Mouse (Mus musculus): ENCODE data around the gene 0610030E20Rik. TPM values are rescaled to one million over a fixed set of nuclear protein-coding genes. Genes with fewer than 3 reads are reported as not detected.

The 0610030E20Rik gene
- total RNA-seq, 2 experiments from 2014 or later: 13.4 to 13.9 TPM

DNA sequence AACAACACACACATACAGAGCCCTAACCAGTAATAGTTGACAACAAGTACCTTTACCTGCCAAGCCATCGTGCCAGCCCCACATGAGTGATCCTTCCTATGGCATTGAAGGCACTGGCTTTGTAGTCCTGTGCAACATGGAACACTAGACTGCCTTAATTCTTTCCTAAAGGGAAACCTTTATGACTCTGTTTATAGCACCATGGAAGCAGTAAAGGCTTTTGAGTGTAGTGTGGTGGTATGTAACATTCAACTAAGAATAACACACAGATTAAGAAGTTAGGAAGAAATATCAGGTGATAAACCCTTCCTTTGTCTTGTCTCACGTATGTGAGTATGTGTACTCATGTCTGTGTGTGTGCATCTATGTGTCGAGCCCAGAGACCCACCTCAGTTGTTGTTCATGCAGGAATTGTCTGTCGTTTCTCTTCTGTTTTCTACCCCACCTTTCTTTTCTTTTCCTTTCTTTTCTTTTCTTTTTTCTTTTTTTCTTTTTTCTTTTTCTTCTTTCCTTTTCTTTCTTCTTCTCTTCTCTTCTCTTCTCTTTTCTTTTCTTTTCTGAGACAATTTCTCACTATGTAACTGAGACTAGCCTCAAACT is 19.8 kb downstream of the 0610030E20Rik start, which contains the start of gene Rnf181:
TSS of gene Rnf181 (minus strand) at position 113 of the 600 bp plus-strand sequence.
- no peak for DNase-seq
- intact Hi-C loops (cut with DNase I): no loop called here

DNA sequence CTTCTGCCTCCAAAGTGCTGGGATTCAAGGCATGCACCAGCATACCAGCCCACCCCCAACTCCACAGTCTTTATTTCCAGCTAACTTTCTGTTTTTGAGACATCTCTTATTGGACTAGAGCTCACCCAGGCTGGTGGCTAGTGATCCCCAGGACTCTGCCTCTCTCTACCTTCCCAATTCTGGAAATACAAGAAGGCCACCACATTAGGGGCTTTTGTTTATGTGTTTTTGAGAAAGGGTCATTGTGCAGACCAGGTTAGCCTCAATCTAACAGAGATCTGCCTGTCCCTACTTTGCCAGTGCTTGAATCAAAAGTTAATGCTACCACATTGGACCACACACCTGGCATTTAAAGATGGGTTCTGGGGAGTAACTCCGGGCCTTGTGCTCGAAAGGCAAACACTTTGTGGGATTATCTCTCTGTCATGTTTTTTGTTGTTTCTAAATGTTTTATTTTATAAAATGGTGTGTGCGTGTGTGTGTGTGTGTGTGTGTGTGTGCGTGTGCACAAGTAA is 20.4 kb downstream of the 0610030E20Rik start:
- intact Hi-C loops (cut with DNase I): no loop called here
- DNase-seq: no peak

DNA sequence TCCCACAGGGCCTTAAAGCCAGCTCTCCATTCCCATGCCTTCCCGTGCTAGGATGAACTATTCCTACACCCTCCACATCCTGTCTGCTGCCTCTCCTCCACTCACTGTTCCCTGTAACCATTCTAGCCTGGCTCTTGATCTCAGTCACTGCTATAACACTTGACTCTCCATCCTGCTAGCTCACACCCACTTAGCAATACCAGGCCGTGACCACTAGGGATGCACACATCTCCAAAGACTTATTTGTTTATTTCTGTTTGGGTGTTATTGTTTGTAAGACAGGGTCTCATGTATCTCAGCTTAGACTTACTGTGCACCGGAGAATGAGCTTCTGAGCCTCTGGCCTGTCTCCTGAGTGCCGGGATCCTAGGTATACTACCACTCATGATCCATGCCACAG is 22.4 kb downstream of the 0610030E20Rik start:
- no peak for DNase-seq
- intact Hi-C loops (cut with DNase I): no loop called here

DNA sequence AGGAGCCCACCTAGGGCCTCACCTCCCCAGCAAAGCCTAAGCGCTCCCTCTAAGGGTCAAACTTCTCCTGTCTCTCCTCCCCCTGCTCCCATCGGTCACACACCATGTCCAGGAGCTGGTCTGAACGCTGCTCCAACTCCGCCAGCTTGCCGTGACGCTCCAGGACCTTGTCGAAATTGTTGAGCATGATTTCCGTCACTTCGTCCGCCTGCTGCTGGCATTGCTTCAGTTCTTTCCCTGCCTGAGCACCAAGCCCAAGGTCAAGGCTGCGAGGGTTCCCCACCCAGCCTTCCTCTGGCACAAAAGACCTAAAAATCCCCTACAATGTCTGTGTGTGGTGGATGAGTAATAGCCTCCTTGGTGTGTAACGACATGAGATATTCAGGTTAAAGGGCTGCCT is 23.0 kb downstream of the 0610030E20Rik start:
- intact Hi-C loops (cut with DNase I): no loop called here
- peak in 1 of 2 experiments; percentile 32 for DNase-seq

DNA sequence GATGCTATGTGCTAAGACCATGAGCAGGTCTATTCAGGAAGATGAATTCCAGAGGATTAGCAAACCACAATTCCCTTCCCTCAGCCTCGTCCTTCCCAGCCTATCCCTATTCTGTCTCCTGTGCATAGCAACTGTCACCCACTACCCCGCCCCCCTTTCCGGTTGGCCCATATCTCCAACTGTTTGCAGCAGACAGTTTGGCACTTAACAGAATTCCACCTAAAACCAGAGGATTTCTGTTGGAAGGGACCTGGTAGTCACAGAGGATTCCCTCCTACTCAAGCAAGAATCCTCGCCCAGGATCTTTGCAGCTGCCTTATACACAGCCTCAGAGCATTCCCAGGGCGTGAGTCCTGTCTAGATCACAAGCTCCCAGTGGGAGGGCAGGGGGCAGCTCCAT is 24.0 kb downstream of the 0610030E20Rik start:
- DNase-seq: peak; percentile 58 to 68
- intact Hi-C loops (cut with DNase I): no loop called here

DNA sequence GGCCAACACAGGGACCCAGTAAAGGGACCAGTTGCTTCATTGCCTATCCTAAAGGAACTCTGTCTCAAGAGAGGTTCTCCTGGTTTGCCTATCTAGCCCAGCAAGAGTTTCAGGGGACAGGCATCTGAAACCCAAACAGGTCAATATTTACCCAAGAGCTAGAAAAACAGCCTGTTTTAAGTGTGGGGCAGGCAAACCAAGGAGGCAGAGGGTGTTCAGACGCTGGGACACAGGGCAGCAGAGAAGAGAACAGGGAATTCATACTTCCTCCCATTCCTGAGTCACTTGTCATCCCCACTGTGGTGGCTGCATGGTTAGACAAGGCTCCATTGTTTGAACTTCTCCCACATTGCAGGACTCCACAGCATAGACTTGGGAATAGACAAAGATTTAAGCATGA is 24.5 kb downstream of the 0610030E20Rik start:
- intact Hi-C loops (cut with DNase I): no loop called here
- no peak for DNase-seq

DNA sequence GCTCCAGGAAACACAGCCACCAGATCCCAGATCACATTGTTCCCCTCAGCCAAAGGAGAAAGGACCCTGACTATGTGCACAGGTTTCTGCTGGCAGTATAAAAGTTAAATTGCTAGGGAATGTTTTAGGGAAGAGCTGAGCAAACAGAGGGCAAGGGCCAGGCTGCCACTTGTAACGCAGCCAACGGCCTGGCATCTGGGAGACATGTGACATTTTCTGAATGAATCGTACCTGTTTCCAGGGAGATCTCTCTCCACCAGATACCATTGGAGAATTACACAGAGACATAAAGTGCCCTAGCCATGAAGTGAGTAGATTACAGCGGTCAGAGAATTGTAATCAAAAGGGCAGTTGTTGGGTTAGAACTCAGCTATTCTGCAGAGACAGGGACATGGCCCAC is 26.1 kb downstream of the 0610030E20Rik start:
- peak in 1 of 2 experiments; percentile 41 for DNase-seq
- intact Hi-C loops (cut with DNase I): no loop called here

DNA sequence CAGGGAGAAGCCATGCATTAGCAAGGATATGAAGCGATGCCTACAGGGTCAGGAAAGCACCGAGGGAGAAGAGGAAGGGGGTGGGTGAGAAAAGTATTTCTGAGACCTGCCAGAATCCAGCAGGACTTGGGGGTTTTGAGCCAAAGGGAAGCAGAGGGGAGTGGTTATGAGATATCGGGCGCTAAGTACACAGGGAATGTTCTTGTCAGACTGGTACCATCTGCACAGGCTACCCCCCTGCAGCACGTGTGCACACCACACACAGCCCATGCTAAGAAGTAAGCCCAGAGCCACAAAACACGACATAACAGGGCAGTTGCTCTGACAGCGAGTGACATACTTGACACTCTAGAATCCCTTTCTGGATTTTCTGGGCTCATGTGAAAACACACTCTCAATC is 27.1 kb downstream of the 0610030E20Rik start:
- DNase-seq: no peak

DNA sequence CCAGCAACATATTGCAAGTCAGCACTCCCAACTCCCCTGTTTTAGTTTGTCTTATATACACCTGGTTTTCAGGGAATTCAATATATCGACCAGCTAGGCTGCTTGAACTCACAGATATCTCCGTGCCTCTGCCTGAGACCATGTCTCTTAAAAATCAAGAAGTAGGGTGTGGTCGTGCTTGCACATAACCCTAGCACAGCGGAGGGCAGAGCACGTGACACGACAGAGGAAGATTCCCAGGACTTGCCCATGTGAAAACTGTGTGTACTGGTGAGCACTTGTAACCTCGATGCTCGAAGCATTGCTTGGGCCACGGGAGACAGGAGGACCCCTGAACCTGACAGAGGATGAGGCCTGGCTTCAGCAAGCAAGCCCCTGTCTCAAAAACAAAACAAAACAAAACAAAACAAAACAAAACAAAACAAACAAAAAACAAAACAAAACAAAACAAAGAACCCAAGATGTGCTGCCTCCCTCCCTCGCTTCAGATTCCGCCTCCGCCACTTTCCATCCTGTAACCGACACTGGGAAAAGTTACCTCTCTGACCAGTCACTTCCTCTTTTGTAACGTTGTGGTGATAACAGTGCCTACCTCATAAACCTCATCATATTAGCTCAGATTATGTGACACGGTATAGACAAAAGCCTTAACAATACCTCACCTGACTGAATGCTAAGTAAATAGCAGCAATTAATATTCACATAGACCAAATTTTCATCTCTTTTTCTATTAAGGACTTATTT is 27.9 kb downstream of the 0610030E20Rik start:
- intact Hi-C loops (cut with DNase I): no loop called here
- DNase-seq: no peak

More for the DNA sequence above, 27.1 kb downstream of the 0610030E20Rik start:
- intact Hi-C loops (cut with DNase I): no loop called here

DNA sequence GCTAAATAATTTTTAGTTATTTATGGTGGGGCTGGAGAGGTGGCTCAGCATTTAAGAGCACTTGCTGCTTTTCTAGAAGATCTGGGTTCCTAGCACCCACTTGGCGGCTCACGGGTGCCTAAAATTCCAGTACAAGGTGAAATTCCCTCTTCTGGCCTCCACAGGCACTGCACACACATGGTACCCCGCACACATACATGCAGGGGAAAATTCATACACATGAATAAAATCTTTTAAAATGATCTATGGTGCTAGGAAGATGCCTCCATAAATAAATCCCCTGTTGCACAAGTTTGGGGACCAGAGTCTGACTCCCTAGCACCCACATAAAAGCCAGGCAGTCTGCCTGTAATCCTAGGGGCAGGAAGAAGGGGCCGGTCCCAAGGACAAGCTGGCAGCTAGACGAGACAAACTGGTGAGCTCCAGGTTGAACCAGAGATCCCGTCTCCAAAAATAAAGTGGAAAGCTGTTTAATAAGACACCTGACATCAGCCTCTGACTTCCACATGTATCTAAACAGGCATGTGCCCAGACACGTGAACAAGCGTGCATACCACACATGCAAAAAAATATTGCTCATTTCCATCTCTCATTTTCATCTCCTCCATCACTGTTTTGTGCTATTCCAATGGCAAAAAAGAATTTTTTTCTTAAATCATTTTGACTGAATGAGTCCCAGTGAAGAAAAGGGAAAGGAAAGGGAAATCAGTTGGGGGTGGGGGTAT is 31.6 kb downstream of the 0610030E20Rik start:
- intact Hi-C loops (cut with DNase I): no loop called here

DNA sequence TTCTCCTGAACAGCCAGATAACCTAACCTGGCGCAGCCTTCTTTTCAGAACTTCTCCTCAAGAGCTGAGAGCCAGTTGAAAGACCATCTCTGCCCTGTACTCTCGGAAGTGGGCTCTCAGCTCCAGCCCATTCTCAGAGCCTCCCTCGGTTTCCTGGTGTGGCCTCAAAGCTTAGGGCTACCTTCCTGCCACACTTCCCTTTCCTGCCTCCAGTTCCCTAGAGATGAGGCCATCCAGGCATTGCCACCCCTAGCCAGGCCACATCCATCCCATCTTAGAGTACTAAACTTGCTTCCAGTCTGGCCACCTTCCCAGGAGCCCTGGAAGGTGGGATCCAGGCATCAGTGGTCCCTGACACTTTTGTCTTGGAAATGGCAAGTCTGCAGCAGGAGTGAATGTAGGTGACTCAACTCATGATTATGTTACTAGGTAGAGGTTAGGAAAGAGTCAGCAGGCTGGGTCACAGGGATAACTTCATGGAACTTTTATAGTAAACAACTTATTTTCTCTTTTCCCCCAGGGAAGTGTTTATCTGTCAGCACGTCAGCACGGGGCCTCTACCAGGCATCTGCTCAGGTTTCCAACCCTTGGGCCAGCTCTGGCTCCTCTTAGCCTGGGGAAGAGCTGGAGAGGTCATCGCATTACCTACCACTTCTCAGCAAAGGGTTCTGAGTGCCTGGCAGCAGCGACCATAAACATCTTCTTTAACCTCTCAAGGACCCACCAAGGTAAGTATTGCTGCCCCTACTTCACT is 32.4 kb downstream of the 0610030E20Rik start:
- intact Hi-C loops (cut with DNase I): no loop called here
- peak in 1 of 2 experiments; percentile 41 for DNase-seq

More for the DNA sequence above, 31.6 kb downstream of the 0610030E20Rik start:
- no peak for DNase-seq

DNA sequence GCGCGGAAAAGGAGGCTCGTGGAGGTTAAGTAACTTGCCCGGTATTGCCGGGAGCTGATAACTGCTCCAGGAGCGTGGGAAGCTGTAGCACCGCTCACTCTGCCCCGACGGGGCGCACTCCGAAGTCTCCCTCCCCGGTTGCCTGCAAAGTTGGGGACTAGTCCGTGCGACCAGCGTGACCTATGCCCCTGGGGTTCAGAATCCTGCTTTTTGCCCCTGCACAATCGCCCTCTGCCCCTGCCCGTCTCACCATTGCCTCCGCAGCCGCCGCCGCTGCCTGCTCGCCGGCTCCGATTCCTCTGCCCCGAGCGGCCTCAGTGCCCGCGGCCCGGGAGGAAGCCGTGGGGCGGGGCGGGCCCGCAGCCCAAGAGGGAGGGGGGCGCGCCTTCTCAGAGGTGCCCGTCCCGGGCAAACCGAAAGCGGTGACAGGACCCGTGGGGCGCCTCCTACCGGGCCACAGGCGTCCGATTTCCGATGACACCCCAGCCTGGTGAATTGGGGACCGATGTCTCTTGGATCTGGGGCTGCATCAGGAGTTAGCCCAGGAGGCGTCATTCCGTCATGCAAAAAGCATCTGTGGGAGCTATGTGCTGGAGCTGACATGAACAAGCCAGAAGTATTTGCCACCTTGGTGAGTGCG is 33.1 kb downstream of the 0610030E20Rik start, which contains the start of gene Vamp5:
TSS of gene Vamp5 (minus strand) at position 338 of the 640 bp plus-strand sequence.
- intact Hi-C loops (cut with DNase I): no loop called here
- peak; percentile 88 for DNase-seq

DNA sequence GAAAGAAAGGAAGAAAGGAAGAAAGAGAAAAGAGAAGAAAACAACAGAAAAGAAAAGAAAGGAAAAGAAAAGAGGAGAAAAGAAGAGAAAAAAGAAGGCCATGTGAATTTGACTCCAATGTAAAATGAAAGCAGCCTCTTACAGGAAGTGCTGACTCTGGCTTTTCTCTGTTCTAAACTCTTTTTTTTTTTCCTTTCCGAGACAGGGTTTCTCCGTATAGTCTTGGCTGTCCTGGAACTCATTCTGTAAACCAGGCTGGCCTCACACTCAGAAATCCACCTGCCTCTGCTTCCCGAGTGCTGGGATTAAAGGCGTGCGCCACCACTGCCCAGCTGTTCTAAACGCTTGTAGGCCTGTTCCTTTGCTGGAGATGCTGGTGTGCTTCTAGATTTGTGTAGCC is 35.4 kb downstream of the 0610030E20Rik start:
- DNase-seq: no peak
- intact Hi-C loops (cut with DNase I): no loop called here

DNA sequence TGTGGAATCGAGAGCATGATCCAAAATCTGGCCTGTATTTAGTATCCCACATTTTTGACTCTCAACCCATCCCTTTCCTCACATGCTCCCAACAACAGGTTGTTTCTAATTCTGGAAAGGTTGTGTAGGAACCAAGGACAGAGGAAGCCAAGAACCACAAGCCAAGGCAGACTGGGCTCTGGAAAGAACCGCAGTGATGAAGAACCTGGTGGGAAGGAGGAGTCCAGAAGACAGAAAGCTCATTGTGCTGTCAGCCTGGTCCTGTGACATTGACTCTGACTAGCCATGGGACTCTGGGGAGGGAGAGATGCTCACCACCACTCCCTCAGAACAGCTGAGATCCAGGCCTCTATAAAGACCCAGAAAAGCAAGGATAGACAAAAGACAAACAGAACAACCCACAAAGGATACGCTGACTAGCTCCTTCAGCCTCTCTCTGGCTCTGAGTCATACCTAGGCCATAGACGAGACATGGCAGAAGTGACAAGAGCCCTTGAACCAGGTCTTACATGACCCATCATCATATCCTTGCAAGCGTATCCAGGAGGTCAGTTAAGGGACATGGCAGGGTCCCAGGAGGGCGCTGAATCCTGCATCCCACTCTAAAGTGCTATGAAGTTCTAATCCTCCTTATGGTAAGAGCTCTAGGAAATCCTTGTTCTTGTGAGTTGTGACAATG is 36.2 kb downstream of the 0610030E20Rik start:
- DNase-seq: no peak
- intact Hi-C loops (cut with DNase I): no loop called here

DNA sequence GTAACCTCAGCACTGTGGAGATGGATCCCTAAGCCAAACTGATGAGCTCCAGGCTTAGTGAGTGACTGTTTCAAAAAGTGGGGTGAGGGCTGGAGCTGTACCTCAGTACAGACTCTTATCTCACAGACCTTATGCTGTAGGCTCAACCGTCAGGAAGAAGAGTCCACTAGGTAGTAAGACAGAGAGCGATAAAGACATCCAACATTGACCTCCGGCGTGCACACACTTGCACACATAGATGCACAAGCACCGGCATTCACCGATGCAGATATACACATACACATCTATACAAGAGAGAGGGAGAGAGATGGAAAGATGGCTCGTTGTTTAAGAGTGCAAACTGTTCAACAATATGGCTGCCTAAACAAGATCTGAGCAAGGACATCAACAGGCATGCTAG is 36.8 kb downstream of the 0610030E20Rik start:
- intact Hi-C loops (cut with DNase I): no loop called here
- no peak for DNase-seq

DNA sequence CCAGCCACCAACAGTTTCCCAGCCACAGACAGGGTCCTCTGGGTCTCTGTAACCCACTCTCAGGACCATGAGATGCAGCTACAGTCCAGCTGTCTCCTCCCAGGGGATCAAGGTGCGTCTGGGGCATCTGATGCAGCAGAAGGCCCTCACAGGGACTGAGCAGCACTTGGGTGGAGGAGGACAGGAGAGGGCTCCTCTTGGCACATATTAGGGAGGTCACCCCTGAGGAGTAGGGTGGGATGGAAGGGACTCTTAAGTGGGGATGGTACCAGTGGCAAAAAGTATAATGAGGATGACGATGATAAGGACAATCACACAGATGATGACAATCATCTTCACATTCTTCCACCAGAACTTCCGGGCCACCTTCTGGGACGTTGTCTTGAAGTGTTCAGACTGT is 38.1 kb downstream of the 0610030E20Rik start:
- DNase-seq: no peak
- intact Hi-C loops (cut with DNase I): no loop called here

DNA sequence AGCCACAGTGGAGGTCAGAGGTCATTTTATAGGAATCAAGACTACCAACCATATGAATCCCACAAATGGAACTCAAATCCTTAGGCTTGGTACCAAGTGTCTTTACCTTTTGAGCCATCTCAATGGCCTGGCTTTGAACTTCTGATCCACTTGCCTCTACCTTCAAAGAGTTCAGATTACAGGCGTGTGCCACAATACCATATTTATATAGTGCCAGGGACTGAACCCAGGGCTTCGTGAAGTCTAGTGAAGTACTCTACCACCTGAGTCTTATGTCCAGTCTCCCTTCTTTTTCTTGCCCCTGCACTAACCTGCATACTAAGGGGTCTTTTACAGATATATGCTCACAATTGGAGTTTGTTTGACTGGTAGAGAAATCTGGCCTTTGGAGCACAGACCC is 39.4 kb downstream of the 0610030E20Rik start:
- DNase-seq: no peak
- intact Hi-C loops (cut with DNase I): no loop called here

DNA sequence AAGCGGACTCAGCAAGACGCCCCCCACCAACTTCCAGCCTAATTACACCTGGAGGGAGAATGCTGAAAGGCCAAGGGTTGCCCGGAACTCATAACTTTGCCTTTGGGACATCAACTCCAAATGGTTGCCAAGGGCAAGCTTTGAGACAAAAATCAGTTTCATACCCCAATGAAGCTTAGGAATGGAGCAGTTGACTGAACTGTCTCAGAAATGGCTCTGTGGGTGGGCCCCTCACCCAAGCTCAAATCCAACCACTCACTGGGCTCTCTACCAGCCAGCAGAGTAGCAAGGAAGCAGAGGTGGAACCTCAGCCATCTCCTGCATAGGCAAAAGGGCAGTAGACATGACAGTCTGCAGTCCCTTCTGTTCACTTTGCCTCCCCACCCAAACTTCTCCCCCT is 40.7 kb downstream of the 0610030E20Rik start:
- intact Hi-C loops (cut with DNase I): no loop called here
- DNase-seq: no peak

DNA sequence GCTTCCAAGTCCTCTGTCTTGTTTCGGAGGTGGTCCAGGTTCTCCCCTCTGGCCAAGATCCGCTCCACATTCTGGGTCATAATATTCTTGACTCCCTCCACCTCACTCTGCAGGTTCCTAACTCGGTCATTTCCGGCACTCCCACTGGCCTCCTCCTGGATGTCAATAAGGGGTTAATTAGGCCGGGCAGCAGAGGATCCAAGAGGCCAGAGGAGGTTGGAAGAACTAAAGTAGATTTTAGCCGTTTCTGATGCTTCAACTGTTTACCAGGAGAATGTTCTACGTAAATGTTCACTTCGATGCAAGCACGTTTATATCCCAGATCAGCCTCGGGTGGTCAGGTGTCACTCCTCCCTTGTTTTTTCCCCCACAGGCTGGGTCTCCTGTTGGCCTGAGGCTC is 41.1 kb downstream of the 0610030E20Rik start:
- intact Hi-C loops (cut with DNase I): no loop called here

More for the DNA sequence above, 41.1 kb downstream of the 0610030E20Rik start:
- DNase-seq: no peak
